9 mouse cellular contexts compared by ENCODE assay signal in genomic region chr5:31766841-31767542, GRCm38 (mm10).
DNase-seq lines count a peak whose midpoint lies in the region; ATAC-seq and TF ChIP-seq lines count a peak whose summit lies in the region.
"Had no signal": no experiment of that assay in that cellular context is flagged by ENCODE, and none has a peak within 500 bp of the region (broad histone marks: within the 10 kb centered on the region; RNA-seq: fewer than 3 reads in every experiment).

No protein-coding gene starts in this region.

- WGBS in intestine, embryonic 15.5 days = 63% methylated on average over 4 of the region's 4 CpGs
- 72% methylated on average over 4 of the region's 4 CpGs for WGBS in intestine, postnatal 0 days
- 34% methylated on average over 4 of the region's 4 CpGs for WGBS in heart, embryonic 10.5 days
- 19% methylated on average over 4 of the region's 4 CpGs for WGBS in liver, postnatal 0 days (ENCODE audit: insufficient replicate concordance)

- TF ChIP-seq CTCF in intestine, postnatal 0 days (IDR thresholded peaks at IDR 0.05; ENCODE audit: low read depth) = no peak
- no peak for TF ChIP-seq CTCF in G1E (IDR thresholded peaks at IDR 0.05; ENCODE audit: low read depth, low read length)
- TF ChIP-seq CTCF in liver, postnatal 0 days (IDR thresholded peaks at IDR 0.05; ENCODE audit: low read depth) = no peak

- H3K4me2 ChIP-seq in intestine, embryonic 15.5 days (replicated peaks) = no peak overlapping the region
- no peak overlapping the region for H3K4me2 ChIP-seq in intestine, postnatal 0 days (replicated peaks; ENCODE audit: low read depth)
- H3K4me2 ChIP-seq in liver, postnatal 0 days (ENCODE audit: low read depth, low read length) = peak overlapping the region; percentile 6; the same call in 1 of the 2 replicates

- ATAC-seq in intestine, embryonic 15.5 days = no peak
- no peak for ATAC-seq in intestine, postnatal 0 days
- ATAC-seq in G1E (ENCODE audit: extremely low read depth, insufficient number of reproducible peaks, low FRiP score, poor library complexity, severe bottlenecking) = peak; percentile 40
- peak; percentile 73 for ATAC-seq in liver, postnatal 0 days

- no peak overlapping the region for H3K4me3 ChIP-seq in intestine, embryonic 15.5 days (replicated peaks)
- H3K4me3 ChIP-seq in intestine, postnatal 0 days (ENCODE audit: low read depth, low read length) = no peak overlapping the region
- H3K4me3 ChIP-seq in G1E (ENCODE audit: low read depth, low read length) = no peak overlapping the region
- H3K4me3 ChIP-seq in heart, embryonic 10.5 days = no peak overlapping the region
- H3K4me3 ChIP-seq in liver, postnatal 0 days (ENCODE audit: low read depth, low read length) = no peak overlapping the region
- H3K4me3 ChIP-seq: hindbrain, embryonic 10.5 days had no signal

- H3K9ac ChIP-seq in intestine, embryonic 15.5 days = no peak overlapping the region
- H3K9ac ChIP-seq in intestine, postnatal 0 days (ENCODE audit: low read depth, low read length) = no peak overlapping the region
- H3K9ac ChIP-seq in liver, postnatal 0 days (replicated peaks) = no peak overlapping the region

- H3K4me1 ChIP-seq in intestine, embryonic 15.5 days (replicated peaks) = no peaks in the 10 kb centered on the region
- 0 out of 2 replicates have a peak, but pooled peaks cover 3% of the 10 kb centered on the region for H3K4me1 ChIP-seq in intestine, postnatal 0 days (replicated peaks; ENCODE audit: control insufficient read depth, insufficient read depth, low read length)
- 0 out of 2 replicates have a peak, but pooled peaks cover 8% of the 10 kb centered on the region for H3K4me1 ChIP-seq in G1E (ENCODE audit: insufficient read depth, low read depth, low read length)
- H3K4me1 ChIP-seq in heart, embryonic 10.5 days = peaks cover 8% of the 10 kb centered on the region
- H3K4me1 ChIP-seq in liver, postnatal 0 days (ENCODE audit: insufficient read depth) = 0 out of 2 replicates have a peak, but pooled peaks cover 6% of the 10 kb centered on the region

- H3K9me3 ChIP-seq in intestine, embryonic 15.5 days = no peaks in the 10 kb centered on the region
- H3K9me3 ChIP-seq in intestine, postnatal 0 days (ENCODE audit: control insufficient read depth) = no peaks in the 10 kb centered on the region
- no peaks in the 10 kb centered on the region for H3K9me3 ChIP-seq in G1E (replicated peaks)
- no peaks in the 10 kb centered on the region for H3K9me3 ChIP-seq in heart, embryonic 10.5 days
- H3K9me3 ChIP-seq in liver, postnatal 0 days (ENCODE audit: low read length) = no peaks in the 10 kb centered on the region
- H3K9me3 ChIP-seq: hindbrain, embryonic 10.5 days had no signal

- peak overlapping the region; percentile 27; the same call in 1 of the 2 replicates for H3K27ac ChIP-seq in intestine, embryonic 15.5 days
- H3K27ac ChIP-seq in intestine, postnatal 0 days (ENCODE audit: low read depth, low read length) = no peak overlapping the region
- peak overlapping the region; percentile 31; the same call in 1 of the 2 replicates for H3K27ac ChIP-seq in heart, embryonic 10.5 days
- H3K27ac ChIP-seq in liver, postnatal 0 days (ENCODE audit: low read depth) = peak overlapping the region; percentile 78
- H3K27ac ChIP-seq: hindbrain, embryonic 10.5 days had no signal

- no peak for DNase-seq in G1E (ENCODE audit: low spot score)
- DNase-seq in heart, embryonic 10.5 days (ENCODE audit: low spot score) = no peak
- DNase-seq in liver, postnatal 0 days = no peak
- no peak for DNase-seq in cerebellum, adult 11-12 months
- no peak for DNase-seq in embryo, embryonic 11 days
- DNase-seq in right cerebral cortex, adult 18-20 months = no peak

- no peaks in the 10 kb centered on the region for H3K27me3 ChIP-seq in intestine, embryonic 15.5 days (replicated peaks)
- no peaks in the 10 kb centered on the region for H3K27me3 ChIP-seq in intestine, postnatal 0 days (replicated peaks; ENCODE audit: control insufficient read depth, insufficient read depth, low read length)
- no peaks in the 10 kb centered on the region for H3K27me3 ChIP-seq in G1E (ENCODE audit: insufficient read depth, low read length)
- H3K27me3 ChIP-seq in heart, embryonic 10.5 days (ENCODE audit: insufficient read depth, poor library complexity, severe bottlenecking) = no peaks in the 10 kb centered on the region
- no peaks in the 10 kb centered on the region for H3K27me3 ChIP-seq in liver, postnatal 0 days (ENCODE audit: insufficient read depth, low read length)

- H3K36me3 ChIP-seq in intestine, embryonic 15.5 days = no peaks in the 10 kb centered on the region
- H3K36me3 ChIP-seq in intestine, postnatal 0 days (ENCODE audit: control insufficient read depth, insufficient read depth) = no peaks in the 10 kb centered on the region
- peaks cover 19% of the 10 kb centered on the region for H3K36me3 ChIP-seq in G1E (replicated peaks)
- no peaks in the 10 kb centered on the region for H3K36me3 ChIP-seq in heart, embryonic 10.5 days
- H3K36me3 ChIP-seq in liver, postnatal 0 days (replicated peaks; ENCODE audit: insufficient read depth, low read length) = no peaks in the 10 kb centered on the region
- H3K36me3 ChIP-seq: hindbrain, embryonic 10.5 days had no signal

- TF ChIP-seq EP300 in liver, postnatal 0 days (IDR thresholded peaks at IDR 0.05; ENCODE audit: low read depth) = peak; percentile 73; the same call in 1 of the 2 replicates

Comparison
In these comparisons a context has a peak if more than half of its experiments do, and no peak if none do; other contexts are left out.
1. ATAC-seq: peak in G1E (single experiment) and liver, postnatal 0 days (single experiment); none in intestine, embryonic 15.5 days (single experiment) and intestine, postnatal 0 days (single experiment).